Mouse (Mus musculus): ENCODE measurements around the gene S100a3. TPM values are rescaled to one million over a fixed set of nuclear protein-coding genes. Genes with fewer than 3 reads are reported as not detected.

S100a3 gene
- total and polyA plus RNA-seq, 3 experiments: 0.03 to 0.04 TPM; not detected in 1

- Histone ChIP-seq H3K27me3 (ENCODE audit: control insufficient read depth in 1 of 2, insufficient read depth in 2 of 2, low read length in 2 of 2) (no peaks in the 10 kb centered on the region), H3K79me2 (ENCODE audit: control insufficient read depth, insufficient read depth, low read length, poor library complexity) (no peaks in the 10 kb centered on the region), H3K9me3 (replicated peaks; ENCODE audit: insufficient read depth, low read length) (no peaks in the 10 kb centered on the region), H3K4me3 (ENCODE audit: control insufficient read depth in 1 of 2, insufficient read depth in 1 of 2, low read depth in 2 of 2, low read length in 2 of 2) (peak overlapping the region in 1 of 2 experiments; percentile 2; a peak in 1 of 4 replicates), H3K9ac (ENCODE audit: control insufficient read depth, low read depth, low read length, poor library complexity, severe bottlenecking) (no peak overlapping the region), H3K4me1 (ENCODE audit: control insufficient read depth in 1 of 2, insufficient read depth in 2 of 2, low read length in 2 of 2) (peaks cover 0 to 24% of the 10 kb centered on the region in 2 experiments; a peak in 2 of 4 replicates), H3K36me3 (ENCODE audit: control insufficient read depth in 1 of 2, insufficient read depth in 2 of 2, low read length in 2 of 2) (peaks cover 0 to 15% of the 10 kb centered on the region in 2 experiments; a peak in 2 of 4 replicates), H3K27ac (ENCODE audit: control insufficient read depth, low read depth, low read length) (no peak overlapping the region)
- 0 out of 2 replicates have a peak, but pooled peaks have one; percentile 9 for TF ChIP-seq RCOR1 (IDR thresholded peaks at IDR 0.05; ENCODE audit: low read depth, low read length)
- TF ChIP-seq NELFE (IDR thresholded peaks at IDR 0.05; ENCODE audit: low read depth, low read length): no peak
- TF ChIP-seq GATA1 (IDR thresholded peaks at IDR 0.05; ENCODE audit: low read depth, low read length): 0 out of 2 replicates have a peak, but pooled peaks have one; percentile 21
- peak; percentile 28 for DNase-seq (ENCODE audit: low read depth, low spot score)
These were observed 53.2 kb downstream of the S100a3 start for GRCm38 (mm10) chr3:90613461-90614147.

- TF ChIP-seq MAX (IDR thresholded peaks at IDR 0.05; ENCODE audit: low read length) (no peak), CHD1 (IDR thresholded peaks at IDR 0.05; ENCODE audit: low read depth, low read length) (no peak), USF1 (IDR thresholded peaks at IDR 0.05; ENCODE audit: low read depth, low read length) (no peak), TBP (IDR thresholded peaks at IDR 0.05; ENCODE audit: low read depth, low read length) (no peak), UBTF (IDR thresholded peaks at IDR 0.05; ENCODE audit: borderline replicate concordance, insufficient read depth, low read depth, low read length) (no peak), NRF1 (IDR thresholded peaks at IDR 0.05; ENCODE audit: insufficient read depth, low read depth, low read length, poor library complexity, severe bottlenecking) (no peak), CTCF (IDR thresholded peaks at IDR 0.05 in 2 of 3, conservative IDR thresholded peaks at IDR 0.05 in 1 of 3; ENCODE audit: control insufficient read depth in 1 of 3, insufficient read depth in 1 of 3, low read depth in 2 of 3, low read length in 3 of 3, poor library complexity in 1 of 3, severe bottlenecking in 1 of 3) (no peak), USF2 (IDR thresholded peaks at IDR 0.05; ENCODE audit: borderline replicate concordance in 1 of 2, insufficient read depth in 1 of 2, low read depth in 1 of 2, low read length in 2 of 2) (no peak), ETS1 (IDR thresholded peaks at IDR 0.05; ENCODE audit: low read depth, low read length) (no peak), RCOR1 (IDR thresholded peaks at IDR 0.05; ENCODE audit: low read depth, low read length) (no peak), CHD2 (IDR thresholded peaks at IDR 0.05; ENCODE audit: low read length) (no peak), MAZ (IDR thresholded peaks at IDR 0.05; ENCODE audit: low read depth, low read length) (no peak), MEF2A (IDR thresholded peaks at IDR 0.05; ENCODE audit: extremely low read depth, insufficient replicate concordance, low read depth, low read length, poor library complexity, severe bottlenecking) (no peak), POLR2A (IDR thresholded peaks at IDR 0.05; ENCODE audit: control insufficient read depth in 1 of 2, insufficient read depth in 1 of 2, low read depth in 1 of 2, low read length in 2 of 2, poor library complexity in 1 of 2) (no peak), ZKSCAN1 (IDR thresholded peaks at IDR 0.05; ENCODE audit: low read depth, low read length) (no peak), GABPA (IDR thresholded peaks at IDR 0.05; ENCODE audit: low read depth, low read length) (no peak), ZNF384 (IDR thresholded peaks at IDR 0.05; ENCODE audit: low read depth, low read length) (no peak), TCF12 (IDR thresholded peaks at IDR 0.05; ENCODE audit: low read depth, low read length) (no peak), JUND (IDR thresholded peaks at IDR 0.05; ENCODE audit: low read depth, low read length) (no peak), KAT2A (conservative IDR thresholded peaks at IDR 0.05; ENCODE audit: low read depth, low read length) (no peak)
- no peaks in the 10 kb centered on the region for H3K27me3 ChIP-seq (ENCODE audit: control insufficient read depth in 1 of 2, insufficient read depth in 2 of 2, low read length in 2 of 2)
- H3K4me3 ChIP-seq (ENCODE audit: control insufficient read depth in 1 of 2, insufficient read depth in 1 of 2, low read depth in 2 of 2, low read length in 2 of 2): no peak overlapping the region
- peaks cover 0 to 20% of the 10 kb centered on the region in 2 experiments; a peak in 2 of 4 replicates for H3K4me1 ChIP-seq (ENCODE audit: control insufficient read depth in 1 of 2, insufficient read depth in 2 of 2, low read length in 2 of 2)
- peaks cover 0 to 15% of the 10 kb centered on the region in 2 experiments; a peak in 2 of 4 replicates for H3K36me3 ChIP-seq (ENCODE audit: control insufficient read depth in 1 of 2, insufficient read depth in 2 of 2, low read length in 2 of 2)
- no peaks in the 10 kb centered on the region for H3K9me3 ChIP-seq (replicated peaks; ENCODE audit: insufficient read depth, low read length)
- no peak for DNase-seq (ENCODE audit: low read depth, low spot score)
- H3K27ac ChIP-seq (ENCODE audit: control insufficient read depth, low read depth, low read length): no peak overlapping the region
- no peaks in the 10 kb centered on the region for H3K79me2 ChIP-seq (ENCODE audit: control insufficient read depth, insufficient read depth, low read length, poor library complexity)
- no peak overlapping the region for H3K9ac ChIP-seq (ENCODE audit: control insufficient read depth, low read depth, low read length, poor library complexity, severe bottlenecking)
These were observed 53.8 kb downstream of the S100a3 start for GRCm38 (mm10) chr3:90614148-90614530.
